Mouse (Mus musculus): Measurements from ENCODE around the gene Supt4a.

DNA sequence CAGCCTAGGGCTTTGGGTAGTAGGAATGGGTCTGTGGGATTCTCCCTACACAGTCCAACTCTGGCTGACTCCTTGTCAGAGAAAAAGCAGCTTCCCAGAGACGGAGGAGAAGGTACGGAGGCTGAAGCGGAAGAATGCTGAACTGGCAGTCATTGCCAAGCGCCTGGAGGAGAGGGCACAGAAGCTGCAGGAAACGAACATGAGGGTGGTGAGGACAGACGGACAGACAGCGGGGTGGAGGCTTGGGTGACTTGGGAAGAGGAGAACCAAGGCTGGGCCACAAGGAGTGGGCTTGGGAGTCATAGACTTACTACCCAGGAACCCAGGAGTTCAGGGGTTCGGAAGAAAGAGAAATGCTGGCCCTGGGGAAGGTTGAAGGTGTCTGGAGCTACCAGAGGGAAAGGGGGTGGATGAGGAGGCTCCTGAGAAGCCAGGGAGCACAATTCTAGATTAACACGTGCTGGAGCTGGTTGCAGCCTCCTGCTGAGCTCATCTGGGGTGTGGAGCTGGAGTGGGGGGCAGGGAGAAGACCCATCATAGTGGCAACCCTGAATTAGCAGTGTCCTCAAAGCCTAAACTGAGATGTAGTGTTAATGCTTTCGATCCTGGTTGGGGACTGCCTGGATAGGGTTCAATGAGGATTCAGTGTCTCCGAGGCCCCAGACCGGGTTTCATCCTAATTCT lies 25.5 kb downstream of the Supt4a start:
- no peak for TF ChIP-seq SMC3 (IDR thresholded peaks at IDR 0.05; ENCODE audit: low read depth, low read length)
- TF ChIP-seq MAX (IDR thresholded peaks at IDR 0.05; ENCODE audit: low read length): no peak
- no peak for TF ChIP-seq CTCF (conservative IDR thresholded peaks at IDR 0.05 in 1 of 2, IDR thresholded peaks at IDR 0.05 in 1 of 2; ENCODE audit: low read depth in 2 of 2, low read length in 2 of 2)
- TF ChIP-seq TBP (conservative IDR thresholded peaks at IDR 0.05; ENCODE audit: low read depth, low read length): no peak
- no peak for TF ChIP-seq ZNF384 (IDR thresholded peaks at IDR 0.05; ENCODE audit: low read depth, low read length)
- TF ChIP-seq POLR2A (IDR thresholded peaks at IDR 0.05; ENCODE audit: low read depth, low read length): no peak
- no peak for TF ChIP-seq PAX5 (IDR thresholded peaks at IDR 0.05; ENCODE audit: low read length)
